Mouse (Mus musculus) lung, postnatal 0 days (tissue): Measurements from ENCODE around the gene B3gnt3. TPM values are rescaled to one million over a fixed set of nuclear protein-coding genes. Genes with fewer than 3 reads are reported as not detected.

ENCODE experiments used
- ATAC-seq: fragments of 200-750 bp; cut with Nextera tagmentation; 2 replicates; pipeline ENCODE4 v1.8.0; 2017; ENCODE audit warnings: moderate library complexity
- DNase-seq: peaks from one replicate; pipeline ENCODE4 v3.0.0-alpha.2; 2016; ENCODE audit warnings: low spot score
- H3K27ac ChIP-seq: fragments of 300-500 bp; sonication (generic); 2 replicates; pipeline ENCODE4 v1.5.1; 2014; ENCODE audit warnings: antibody characterized with exemption, mild to moderate bottlenecking, low read length, mixed read lengths
- H3K27me3 ChIP-seq: fragments of 300-500 bp; sonication (generic); replicated peaks from 2 replicates; pipeline ENCODE4 v1.6.1; 2014; ENCODE audit warnings: low read length, mixed read lengths; ENCODE audit not compliant: insufficient read depth
- H3K36me3 ChIP-seq: fragments of 300-500 bp; sonication (generic); 2 replicates; pipeline ENCODE4 v1.6.1; 2014; ENCODE audit warnings: low read length, mixed read lengths; ENCODE audit not compliant: insufficient read depth
- H3K4me1 ChIP-seq: fragments of 300-500 bp; sonication (generic); 2 replicates; pipeline ENCODE4 v1.6.1; 2014; ENCODE audit warnings: antibody characterized with exemption, low read depth, low read length, mixed read lengths; ENCODE audit not compliant: insufficient read depth
- H3K4me2 ChIP-seq: fragments of 300-500 bp; sonication (generic); replicated peaks from 2 replicates; pipeline ENCODE4 v1.6.1; 2014; ENCODE audit warnings: low read depth, mild to moderate bottlenecking, low read length, moderate library complexity, mixed read lengths
- H3K4me3 ChIP-seq: fragments of 300-500 bp; sonication (generic); 2 replicates; pipeline ENCODE4 v1.5.1; 2014; ENCODE audit warnings: low read depth, low read length
- H3K9ac ChIP-seq: fragments of 300-500 bp; sonication (generic); replicated peaks from 2 replicates; pipeline ENCODE4 v1.6.1; 2014; ENCODE audit warnings: low read depth, mild to moderate bottlenecking
- H3K9me3 ChIP-seq: fragments of 300-500 bp; sonication (generic); 2 replicates; pipeline ENCODE4 v1.6.1; 2016; ENCODE audit warnings: low read length, mixed read lengths
- CTCF ChIP-seq: IDR thresholded peaks from 2 replicates; pipeline ENCODE4 v1.5.1; 2016; ENCODE audit warnings: antibody characterized with exemption, mild to moderate bottlenecking
- EP300 ChIP-seq: IDR thresholded peaks from 2 replicates; pipeline ENCODE4 v1.6.1; 2016; ENCODE audit warnings: antibody characterized with exemption, mild to moderate bottlenecking, control low read depth
- WGBS: fragments of 180-500 bp; shearing (Covaris S2); extraction: QIAGEN DNeasy Blood & Tissue Kit; methylation state at CpG from one replicate; pipeline ENCODE4 v1.1.7; 2014; 5-methylcytosine and 5-hydroxymethylcytosine counted together
- polyA plus RNA-seq: library from polyadenylated mRNA; unstranded; fragments of >200 nt; fragmentation: Nextera tagmentation; extraction: Ambion mirVana; gene quantifications from 2 replicates; pipeline ENCODE4 v1.2.1, GENCODE M21; 2015

B3gnt3 gene
- polyA plus RNA-seq, 1 experiment from 2014 or later = 12.1 TPM

DNA sequence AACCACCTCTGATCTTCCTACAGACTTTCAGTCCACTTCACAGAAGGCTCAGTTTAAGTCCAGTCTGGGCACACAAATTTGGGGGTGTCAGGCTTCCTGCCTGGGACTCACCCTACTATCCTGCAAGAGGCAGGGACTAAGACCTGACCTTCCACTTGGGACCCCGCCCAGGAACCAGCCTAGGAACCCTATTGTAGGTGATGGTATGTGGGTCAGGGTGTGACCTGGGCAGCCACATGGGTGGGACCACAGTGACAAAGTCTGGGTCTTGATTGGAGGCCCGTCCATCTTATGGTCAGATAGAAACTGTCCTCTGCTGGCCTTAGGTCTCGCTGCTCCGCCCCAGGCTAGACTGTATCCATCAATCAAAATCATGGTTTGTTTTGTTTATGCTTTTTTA is 22.8 kb upstream of the B3gnt3 start:
- Histone ChIP-seq H3K27ac (no peak overlapping the region), H3K4me2 (no peak overlapping the region), H3K27me3 (no peaks in the 10 kb centered on the region), H3K9ac (no peak overlapping the region), H3K4me1 (0 out of 2 replicates have a peak, but pooled peaks cover 4% of the 10 kb centered on the region), H3K9me3 (no peaks in the 10 kb centered on the region), H3K4me3 (no peak overlapping the region), H3K36me3 (no peaks in the 10 kb centered on the region)
- TF ChIP-seq EP300 (no peak), CTCF (no peak)
- WGBS = 40% methylated on average over 4 of the region's 4 CpGs
- ATAC-seq = no peak
- no peak for DNase-seq

DNA sequence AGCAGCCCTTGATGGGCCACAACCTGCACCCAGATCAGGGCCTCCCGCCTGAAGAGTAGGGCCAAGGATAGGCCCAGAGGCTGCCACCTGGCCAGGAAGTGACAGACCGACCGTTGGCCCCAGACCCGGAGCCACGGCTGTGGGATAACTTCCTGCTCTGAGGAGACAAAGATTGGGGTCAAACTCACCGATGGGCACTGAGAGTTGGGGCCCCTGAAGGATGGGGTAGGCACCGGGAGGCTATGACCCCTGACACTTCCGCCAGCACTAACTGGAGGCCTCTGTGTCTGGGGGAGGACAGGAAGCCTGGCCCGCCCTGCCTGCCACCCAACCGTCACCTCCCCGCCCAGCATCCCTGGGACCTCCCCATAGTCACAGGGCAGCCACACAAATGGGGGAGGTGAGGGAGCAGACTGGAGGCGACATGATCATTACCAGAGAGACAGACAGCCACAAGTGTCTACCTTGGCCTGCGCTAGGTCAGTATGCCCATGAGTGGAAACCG is 21.5 kb upstream of the B3gnt3 start:
- WGBS = 54% methylated on average over 14 of the region's 14 CpGs
- no peaks in the 10 kb centered on the region for H3K9me3 ChIP-seq
- no peak overlapping the region for H3K9ac ChIP-seq
- 0 out of 2 replicates have a peak, but pooled peaks cover 4% of the 10 kb centered on the region for H3K4me1 ChIP-seq
- TF ChIP-seq CTCF = no peak
- TF ChIP-seq EP300 = no peak
- ATAC-seq (no peak), DNase-seq (no peak)
- no peak overlapping the region for H3K4me2 ChIP-seq
- H3K4me3 ChIP-seq = no peak overlapping the region
- no peak overlapping the region for H3K27ac ChIP-seq
- no peaks in the 10 kb centered on the region for H3K27me3 ChIP-seq
- H3K36me3 ChIP-seq = no peaks in the 10 kb centered on the region

DNA sequence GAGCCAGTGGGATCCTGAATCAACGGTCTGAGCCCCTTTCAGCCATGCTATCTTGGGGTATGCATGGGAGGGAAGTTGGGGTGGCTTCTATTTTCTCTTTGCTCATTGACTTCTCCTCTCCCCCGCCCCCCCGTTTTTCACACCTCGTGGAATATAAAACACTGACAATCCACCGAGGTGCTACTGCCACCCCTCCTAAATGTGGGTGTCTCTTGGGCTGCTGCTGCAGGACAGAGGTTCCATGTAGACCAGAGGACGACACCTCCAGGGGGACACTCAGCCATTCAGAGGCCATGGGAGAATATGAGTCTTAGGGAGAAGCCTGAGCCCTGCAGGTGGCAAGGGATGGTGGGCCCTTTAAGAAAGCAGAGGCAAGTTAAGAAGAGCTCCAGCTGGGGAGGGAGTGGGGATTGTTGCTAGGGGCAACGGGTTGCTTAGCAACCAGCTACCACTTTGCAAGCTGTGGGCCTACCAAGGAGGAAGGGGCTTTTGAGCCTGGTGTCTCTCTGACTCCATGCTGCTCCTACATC is 18.4 kb upstream of the B3gnt3 start:
- Histone ChIP-seq H3K9ac (no peak overlapping the region), H3K4me1 (0 out of 2 replicates have a peak, but pooled peaks cover under 1% of the 10 kb centered on the region), H3K9me3 (no peaks in the 10 kb centered on the region), H3K27ac (no peak overlapping the region), H3K27me3 (no peaks in the 10 kb centered on the region), H3K4me2 (no peak overlapping the region), H3K4me3 (no peak overlapping the region), H3K36me3 (no peaks in the 10 kb centered on the region)
- no peak for ATAC-seq
- DNase-seq = no peak
- TF ChIP-seq CTCF (no peak), EP300 (no peak)
- 39% methylated on average over 7 of the region's 7 CpGs for WGBS

DNA sequence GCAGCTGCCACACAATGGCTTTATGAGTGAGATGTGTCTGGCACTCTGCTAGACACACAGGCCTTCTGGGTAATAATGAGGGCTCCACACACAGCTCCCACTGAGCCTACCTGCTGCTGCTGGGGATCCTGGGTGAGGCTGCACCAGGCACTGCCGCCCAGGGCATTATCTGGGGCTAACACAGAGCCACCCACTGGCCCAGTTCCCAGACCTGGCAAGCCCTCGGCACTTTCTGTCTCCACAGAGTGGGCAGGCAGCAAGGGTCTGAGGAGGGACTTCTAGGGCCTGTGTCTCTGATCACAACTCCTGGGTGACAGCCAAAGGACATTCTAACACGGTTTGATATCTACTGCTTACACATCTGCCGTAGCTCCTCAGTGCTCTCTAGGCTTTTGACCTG is 17.6 kb upstream of the B3gnt3 start:
- H3K27me3 ChIP-seq = no peaks in the 10 kb centered on the region
- no peak overlapping the region for H3K27ac ChIP-seq
- no peak for TF ChIP-seq CTCF
- no peaks in the 10 kb centered on the region for H3K9me3 ChIP-seq
- 41% methylated on average over 4 of the region's 4 CpGs for WGBS
- no peak overlapping the region for H3K9ac ChIP-seq
- ATAC-seq = no peak
- no peak overlapping the region for H3K4me3 ChIP-seq
- H3K4me2 ChIP-seq = no peak overlapping the region
- H3K36me3 ChIP-seq = no peaks in the 10 kb centered on the region
- no peaks in the 10 kb centered on the region for H3K4me1 ChIP-seq
- no peak for DNase-seq

DNA sequence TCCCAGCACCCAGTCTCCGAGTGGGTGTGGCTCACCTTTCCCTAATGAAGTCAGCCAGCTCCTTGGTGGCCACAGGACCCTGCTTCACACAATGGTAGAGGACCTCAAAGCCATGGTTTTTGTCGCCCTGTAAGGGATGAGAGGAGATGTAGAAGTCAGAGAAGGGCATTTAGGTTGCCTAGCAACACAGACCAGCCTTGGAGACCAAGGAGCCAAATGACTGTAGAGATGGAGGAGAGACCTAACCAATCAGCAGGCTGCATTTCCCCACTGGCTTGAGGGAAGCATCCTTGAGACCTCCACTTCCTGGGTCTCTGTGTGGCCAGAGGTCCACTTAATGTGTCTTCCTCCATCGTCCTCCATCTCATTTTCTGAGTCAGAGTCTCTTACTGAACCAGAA is 16.7 kb upstream of the B3gnt3 start:
- DNase-seq = no peak
- H3K27ac ChIP-seq = no peak overlapping the region
- no peak overlapping the region for H3K4me3 ChIP-seq
- no peaks in the 10 kb centered on the region for H3K36me3 ChIP-seq
- TF ChIP-seq EP300 = no peak
- TF ChIP-seq CTCF = no peak
- H3K4me1 ChIP-seq = no peaks in the 10 kb centered on the region
- H3K4me2 ChIP-seq = no peak overlapping the region
- no peak overlapping the region for H3K9ac ChIP-seq
- H3K9me3 ChIP-seq = no peaks in the 10 kb centered on the region
- no peaks in the 10 kb centered on the region for H3K27me3 ChIP-seq
- 38% methylated on average over 3 of the region's 3 CpGs for WGBS
- ATAC-seq = no peak

DNA sequence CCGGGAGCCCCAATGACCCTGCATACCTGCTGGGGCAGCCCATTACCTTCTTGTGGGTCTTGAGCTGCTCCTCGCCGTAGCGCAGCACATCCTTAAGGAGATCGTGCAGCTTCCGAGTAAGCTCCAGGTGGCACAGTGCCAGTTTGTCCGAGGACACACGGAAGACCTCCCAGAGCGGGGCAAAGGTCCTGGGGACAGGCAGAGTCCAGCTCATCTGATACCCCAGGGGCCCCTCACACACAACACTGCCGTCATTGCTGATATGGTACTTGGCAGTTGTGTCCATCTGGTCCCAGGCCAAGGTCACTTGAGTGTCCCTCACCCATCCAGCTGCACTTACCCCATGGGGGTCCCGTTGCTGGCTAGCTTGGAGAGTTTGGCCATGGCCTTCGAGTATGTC is 15.5 kb upstream of the B3gnt3 start:
- Histone ChIP-seq H3K27me3 (no peaks in the 10 kb centered on the region), H3K4me3 (no peak overlapping the region), H3K36me3 (no peaks in the 10 kb centered on the region), H3K9me3 (no peaks in the 10 kb centered on the region), H3K9ac (no peak overlapping the region), H3K27ac (no peak overlapping the region), H3K4me1 (no peaks in the 10 kb centered on the region), H3K4me2 (no peak overlapping the region)
- ATAC-seq = no peak
- 60% methylated on average over 12 of the region's 12 CpGs for WGBS
- TF ChIP-seq CTCF (no peak), EP300 (no peak)
- DNase-seq = no peak
